In genomic region chr13:35817626-35818025, GRCm38 (mm10) we compare ENCODE assay signal across 20 mouse cellular contexts.
DNase-seq lines count a peak whose midpoint lies in the region; ATAC-seq lines count a peak whose summit lies in the region.
"Had no signal": no experiment of that assay in that cellular context is flagged by ENCODE, and none has a peak within 500 bp of the region (broad histone marks: within the 10 kb centered on the region; RNA-seq: fewer than 3 reads in every experiment).

No protein-coding gene starts in this region.

- H3K27ac ChIP-seq in kidney, embryonic 14.5 days (ENCODE audit: low read depth, low read length) = no peak overlapping the region
- H3K27ac ChIP-seq in kidney, embryonic 15.5 days = peak overlapping the region; percentile 14; the same call in 1 of the 2 replicates
- H3K27ac ChIP-seq: heart, embryonic 10.5 days; left cerebral cortex, adult 2 months; liver, embryonic 15.5 days; midbrain, embryonic 10.5 days; neural tube, embryonic 13.5 days had no signal

- WGBS in kidney, embryonic 14.5 days = 55% methylated on average over 3 of the region's 3 CpGs
- WGBS in kidney, embryonic 15.5 days = 54% methylated on average over 3 of the region's 3 CpGs

- peaks cover 5% of the 10 kb centered on the region; the same call in 1 of the 2 replicates for H3K4me1 ChIP-seq in kidney, embryonic 14.5 days (ENCODE audit: control insufficient read depth, insufficient read depth, low read length)
- peaks cover 19% of the 10 kb centered on the region; the same call in 1 of the 2 replicates for H3K4me1 ChIP-seq in kidney, embryonic 15.5 days
- H3K4me1 ChIP-seq: neural tube, embryonic 13.5 days had no signal

- no peak overlapping the region for H3K4me2 ChIP-seq in kidney, embryonic 14.5 days (replicated peaks; ENCODE audit: low read depth, low read length)
- H3K4me2 ChIP-seq in kidney, embryonic 15.5 days = no peak overlapping the region
- H3K4me2 ChIP-seq: liver, embryonic 15.5 days; neural tube, embryonic 13.5 days had no signal

- no peak overlapping the region for H3K9ac ChIP-seq in kidney, embryonic 14.5 days (ENCODE audit: low read depth, low read length)
- no peak overlapping the region for H3K9ac ChIP-seq in kidney, embryonic 15.5 days
- H3K9ac ChIP-seq: liver, embryonic 15.5 days; neural tube, embryonic 13.5 days had no signal

- no peak overlapping the region for H3K4me3 ChIP-seq in kidney, embryonic 14.5 days (ENCODE audit: low read length)
- H3K4me3 ChIP-seq in kidney, embryonic 15.5 days (replicated peaks) = no peak overlapping the region
- H3K4me3 ChIP-seq: heart, embryonic 10.5 days; left cerebral cortex, adult 2 months; liver, embryonic 15.5 days; midbrain, embryonic 10.5 days; neural tube, embryonic 13.5 days had no signal

- DNase-seq in adrenal gland, adult 2 months = peak; percentile 73
- no peak for DNase-seq in adrenal gland, postnatal 25 days
- DNase-seq in kidney, postnatal 10 days = no peak
- DNase-seq in NIH3T3 (ENCODE audit: low read depth) = peak; percentile 11
- no peak for DNase-seq in thymus, adult 18-20 months
- DNase-seq: cerebellum, adult 8-10 months; gastrocnemius, postnatal 10 days; heart, postnatal 4 days; right cerebral cortex, postnatal 25 days; thymus, postnatal 36 days had no signal

- H3K27me3 ChIP-seq in kidney, embryonic 14.5 days (ENCODE audit: control insufficient read depth, insufficient read depth, low read length) = no peaks in the 10 kb centered on the region
- H3K27me3 ChIP-seq in kidney, embryonic 15.5 days = no peaks in the 10 kb centered on the region
- H3K27me3 ChIP-seq: liver, embryonic 15.5 days; neural tube, embryonic 13.5 days had no signal

- H3K9me3 ChIP-seq in kidney, embryonic 14.5 days (ENCODE audit: control insufficient read depth, low read length) = no peaks in the 10 kb centered on the region
- no peaks in the 10 kb centered on the region for H3K9me3 ChIP-seq in kidney, embryonic 15.5 days (replicated peaks)
- H3K9me3 ChIP-seq: heart, embryonic 10.5 days; liver, embryonic 15.5 days; midbrain, embryonic 10.5 days; neural tube, embryonic 13.5 days had no signal

- peaks cover 11% of the 10 kb centered on the region; the same call in 1 of the 2 replicates for H3K36me3 ChIP-seq in kidney, embryonic 14.5 days (ENCODE audit: control insufficient read depth, insufficient read depth, low read length)
- H3K36me3 ChIP-seq in kidney, embryonic 15.5 days = peaks cover 38% of the 10 kb centered on the region

- ATAC-seq in kidney, embryonic 14.5 days (ENCODE audit: low FRiP score, low TSS enrichment) = 0 out of 2 replicates have a peak, but pooled peaks have one; percentile 46
- ATAC-seq in kidney, embryonic 15.5 days (replicated peaks; ENCODE audit: low FRiP score) = no peak
- ATAC-seq in erythroid progenitor cell, adult 5-6 weeks (replicated peaks; ENCODE audit: low FRiP score, poor library complexity, severe bottlenecking) = no peak
- ATAC-seq: hindbrain, embryonic 16.5 days; intestine, postnatal 0 days had no signal

Comparison
In these comparisons a context has a peak if more than half of its experiments do, and no peak if none do; other contexts are left out.
1. DNase-seq: peak in adrenal gland, adult 2 months (single experiment) and NIH3T3 (single experiment); none in adrenal gland, postnatal 25 days (single experiment), kidney, postnatal 10 days (single experiment) and thymus, adult 18-20 months (0 of 2).